Comparison of ENCODE assay signal across 7 mouse cellular contexts in genomic region chr10:85103085-85103885, GRCm38 (mm10). TPM values are rescaled to one million over a fixed set of nuclear protein-coding genes. Genes with fewer than 3 reads are reported as not detected.
A peak's percentile ranks its signal among the peaks of the same experiment; 100 is the strongest.
DNase-seq lines count a peak whose midpoint lies in the region; ATAC-seq lines count a peak whose summit lies in the region.

No protein-coding gene starts in this region.

- H3K9ac ChIP-seq in forebrain, embryonic 13.5 days, result peak overlapping the region; percentile 82

- peak overlapping the region; percentile 65; the same call in 1 of the 2 replicates for H3K27ac ChIP-seq in forebrain, embryonic 13.5 days

- peak overlapping the region; percentile 80 for H3K4me3 ChIP-seq in forebrain, embryonic 13.5 days

- H3K36me3 ChIP-seq in forebrain, embryonic 13.5 days (ENCODE audit: poor library complexity, severe bottlenecking), result no peaks in the 10 kb centered on the region

- H3K9me3 ChIP-seq in forebrain, embryonic 13.5 days (replicated peaks), result no peaks in the 10 kb centered on the region

- no peaks in the 10 kb centered on the region for H3K27me3 ChIP-seq in forebrain, embryonic 13.5 days

- WGBS in forebrain, embryonic 13.5 days, result under 1% methylated on average over 34 of the region's 34 CpGs

- intact Hi-C loops in left cerebral cortex, postnatal 36 days (cut with DNase I), result loop anchor here (5.0 to 10.0 kb wide), 2 partner anchors 186 to 458 kb away; partner anchors contain the start of gene Ric8b

- peak; percentile 88 for DNase-seq in R1 (ENCODE audit: low read depth, low spot score)
- peak; percentile 20 for DNase-seq in cerebellum, adult 11 months
- peak; percentile 28 to 50 for DNase-seq in left cerebral cortex, postnatal 36 days (ENCODE audit: low spot score in 2 of 2)
- DNase-seq in right cerebral cortex, postnatal 25 days, result peak; percentile 15

- 0 out of 2 replicates have a peak, but pooled peaks have one; percentile 15 for ATAC-seq in forebrain, embryonic 13.5 days
- peak; percentile 27 to 34; a peak in 2 of 4 replicates for ATAC-seq in hematopoietic stem cell, adult 5-6 weeks (replicated peaks in 1 of 2; ENCODE audit: insufficient read depth in 1 of 2, low FRiP score in 2 of 2, low TSS enrichment in 1 of 2, low read depth in 1 of 2, poor library complexity in 2 of 2, severe bottlenecking in 2 of 2)
- peak; percentile 26 for ATAC-seq in megakaryocyte-erythroid progenitor cell, adult 5-6 weeks (replicated peaks; ENCODE audit: low FRiP score, low TSS enrichment, poor library complexity, severe bottlenecking)

- peaks cover 16% of the 10 kb centered on the region for H3K4me1 ChIP-seq in forebrain, embryonic 13.5 days

- peak overlapping the region; percentile 98 for H3K4me2 ChIP-seq in forebrain, embryonic 13.5 days

RNA-seq across cellular contexts. Expression of gene Tmem263, which starts 0.9 kb away (rescaled TPM):
- polyA plus RNA-seq in forebrain, embryonic 13.5 days (2015; fragmentation: Nextera tagmentation; extraction: Ambion mirVana), result 57.5 and 58.5 TPM in 2 replicates
- total RNA-seq in hematopoietic stem cell, adult 5-6 weeks (2017), result 21.8 and 26.0 TPM in 2 replicates
- 10 to 100 TPM; 34.5 to 39.8 TPM for total RNA-seq in left cerebral cortex, postnatal 36 days (2021)
- total RNA-seq in megakaryocyte-erythroid progenitor cell, adult 5-6 weeks (2014; fragmentation: Nextera tagmentation), result 12.8 and 15.7 TPM in 2 replicates
- 17.8 and 18.7 TPM in 2 replicates for total RNA-seq in megakaryocyte-erythroid progenitor cell, adult 5-6 weeks (2017)

RNA-seq across cellular contexts. Expression of gene Fhl4, which starts 1.0 kb away (rescaled TPM):
- polyA plus RNA-seq in forebrain, embryonic 13.5 days (2015; fragmentation: Nextera tagmentation; extraction: Ambion mirVana), result 2.2 and 2.3 TPM in 2 replicates
- total RNA-seq in hematopoietic stem cell, adult 5-6 weeks (2017), result 2.2 and 2.7 TPM in 2 replicates
- total RNA-seq in left cerebral cortex, postnatal 36 days (2021), result under 1 TPM; 0.63 to 0.69 TPM
- total RNA-seq in megakaryocyte-erythroid progenitor cell, adult 5-6 weeks (2014; fragmentation: Nextera tagmentation), result 1.5 TPM in 1 of 2 replicates, not detected in the other
- total RNA-seq in megakaryocyte-erythroid progenitor cell, adult 5-6 weeks (2017), result 1.0 and 3.0 TPM in 2 replicates

RNA-seq across cellular contexts. Expression of gene Mterf2, which starts 24.5 kb away (rescaled TPM):
- polyA plus RNA-seq in forebrain, embryonic 13.5 days (2015; fragmentation: Nextera tagmentation; extraction: Ambion mirVana), result 25.6 and 26.6 TPM in 2 replicates
- 18.2 and 34.0 TPM in 2 replicates for total RNA-seq in hematopoietic stem cell, adult 5-6 weeks (2017)
- total RNA-seq in left cerebral cortex, postnatal 36 days (2021), result 10 to 100 TPM; 14.0 to 14.8 TPM
- total RNA-seq in megakaryocyte-erythroid progenitor cell, adult 5-6 weeks (2014; fragmentation: Nextera tagmentation), result 5.1 and 5.7 TPM in 2 replicates
- total RNA-seq in megakaryocyte-erythroid progenitor cell, adult 5-6 weeks (2017), result 11.2 and 26.8 TPM in 2 replicates

Comparison
In these comparisons a context has a peak if more than half of its experiments do, and no peak if none do; other contexts are left out.
1. Peak in every context shown above with its lines: DNase-seq, ATAC-seq, H3K4me3 ChIP-seq and H3K27ac ChIP-seq.
2. DNase-seq: peak in every context shown above with its lines; median percentile 88 in R1; 39 in left cerebral cortex, postnatal 36 days; 20 in cerebellum, adult 11 months; 15 in right cerebral cortex, postnatal 25 days.